Mouse (Mus musculus) hindbrain, embryonic 16.5 days (tissue): ENCODE data around the gene Gpr180. TPM values are rescaled to one million over a fixed set of nuclear protein-coding genes. Genes with fewer than 3 reads are reported as not detected.

Experiments used
- ATAC-seq: fragments of 200-750 bp; cut with Nextera tagmentation; 2 replicates; pipeline ENCODE4 v1.8.0; 2017; ENCODE audit warnings: moderate TSS enrichment, moderate library complexity
- H3K27ac ChIP-seq: fragments of 300-500 bp; sonication (generic); 2 replicates; pipeline ENCODE4 v1.5.1; 2014; ENCODE audit warnings: low read depth, mild to moderate bottlenecking, control low read depth, low read length, moderate library complexity
- H3K27me3 ChIP-seq: fragments of 300-500 bp; sonication (generic); replicated peaks from 2 replicates; pipeline ENCODE4 v1.6.1; 2014; ENCODE audit warnings: low read length; ENCODE audit not compliant: control insufficient read depth, insufficient read depth
- H3K36me3 ChIP-seq: fragments of 300-500 bp; sonication (generic); 2 replicates; pipeline ENCODE4 v1.6.1; 2014; ENCODE audit warnings: mild to moderate bottlenecking, low read length, moderate library complexity, mixed read lengths; ENCODE audit not compliant: control insufficient read depth, insufficient read depth
- H3K4me1 ChIP-seq: fragments of 300-500 bp; sonication (generic); 2 replicates; pipeline ENCODE4 v1.6.1; 2014; ENCODE audit warnings: low read depth, low read length; ENCODE audit not compliant: control insufficient read depth, insufficient read depth
- H3K4me2 ChIP-seq: fragments of 300-500 bp; sonication (generic); 2 replicates; pipeline ENCODE4 v1.6.1; 2014; ENCODE audit warnings: mild to moderate bottlenecking, low read length, control low read depth, moderate library complexity
- H3K4me3 ChIP-seq: fragments of 300-500 bp; sonication (generic); 2 replicates; pipeline ENCODE4 v1.5.1; 2014; ENCODE audit warnings: mild to moderate bottlenecking, low read length, control low read depth, moderate library complexity
- H3K9ac ChIP-seq: fragments of 300-500 bp; sonication (generic); 2 replicates; pipeline ENCODE4 v1.6.1; 2014; ENCODE audit warnings: low read depth, mild to moderate bottlenecking, control low read depth, low read length, moderate library complexity
- H3K9me3 ChIP-seq: fragments of 300-500 bp; sonication (generic); 2 replicates; pipeline ENCODE4 v1.6.1; 2014; ENCODE audit warnings: mild to moderate bottlenecking, low read length, moderate library complexity; ENCODE audit not compliant: control insufficient read depth
- WGBS: fragments of 180-500 bp; shearing (Covaris S2); extraction: QIAGEN DNeasy Blood & Tissue Kit; methylation state at CpG from one replicate; pipeline ENCODE4 v1.1.7; 2014; 5-methylcytosine and 5-hydroxymethylcytosine counted together
- polyA plus RNA-seq: library from polyadenylated mRNA; unstranded; fragments of >200 nt; fragmentation: Nextera tagmentation; extraction: Ambion mirVana; gene quantifications from 2 replicates; pipeline ENCODE4 v1.2.1, GENCODE M21; 2015

The Gpr180 gene
- polyA plus RNA-seq, 1 experiment from 2014 or later: 49.4 TPM

DNA sequence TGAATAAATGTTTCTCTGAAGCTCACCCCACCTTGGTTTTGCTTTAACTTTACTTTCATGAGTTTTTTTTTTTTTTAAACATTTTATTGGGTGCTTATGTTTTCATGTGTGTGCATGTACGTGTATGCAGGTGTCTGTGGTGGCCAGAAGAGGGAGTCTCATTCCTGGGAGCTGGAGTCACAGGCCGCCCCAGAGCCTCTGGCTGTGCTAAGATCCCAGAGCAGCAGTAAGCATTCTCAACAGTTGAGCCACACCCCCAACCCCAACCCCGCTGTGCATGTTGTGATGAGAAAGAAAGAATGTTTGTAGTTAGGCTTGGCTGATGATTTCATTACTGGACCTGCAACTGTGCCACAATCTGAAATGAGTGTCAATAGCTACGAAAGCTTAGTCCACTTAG lies 31.8 kb downstream of the Gpr180 start:
- Histone ChIP-seq H3K27me3 (no peaks in the 10 kb centered on the region), H3K9ac (no peak overlapping the region), H3K36me3 (peaks cover 11% of the 10 kb centered on the region), H3K4me3 (no peak overlapping the region), H3K9me3 (no peaks in the 10 kb centered on the region), H3K27ac (no peak overlapping the region), H3K4me2 (no peak overlapping the region), H3K4me1 (no peaks in the 10 kb centered on the region)
- 98% methylated on average over 4 of the region's 4 CpGs for WGBS
- ATAC-seq: no peak

DNA sequence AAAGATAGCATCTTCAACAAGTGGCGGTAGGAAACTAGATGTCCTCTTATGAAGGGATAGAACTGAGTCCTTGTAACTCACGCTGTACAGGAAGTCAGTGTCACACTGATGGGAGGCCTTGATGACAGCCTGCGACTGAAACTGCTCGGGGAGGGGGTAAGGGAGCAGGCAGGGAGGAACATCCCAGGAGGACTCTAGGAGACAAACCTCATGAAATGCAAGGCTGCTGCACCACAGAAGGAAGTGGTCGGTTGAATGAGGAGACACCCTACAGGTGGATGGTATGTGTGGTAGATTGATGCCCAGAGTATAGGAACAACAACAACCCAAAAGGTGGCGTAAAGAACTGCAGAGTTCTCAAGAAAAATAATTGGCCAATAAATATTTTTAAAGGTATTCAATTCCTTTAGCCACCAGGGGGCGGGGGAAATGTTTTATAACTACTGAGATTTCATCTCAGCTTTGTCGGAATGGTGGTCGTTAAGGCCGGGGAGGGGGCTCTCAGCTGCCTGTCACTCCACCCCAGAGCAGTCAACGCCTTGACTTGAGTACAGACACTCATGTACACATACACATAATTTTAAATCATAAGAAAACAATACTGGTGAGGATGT lies 36.7 kb downstream of the Gpr180 start:
- H3K9me3 ChIP-seq: no peaks in the 10 kb centered on the region
- no peak for ATAC-seq
- H3K27ac ChIP-seq: no peak overlapping the region
- no peaks in the 10 kb centered on the region for H3K27me3 ChIP-seq
- H3K4me1 ChIP-seq: no peaks in the 10 kb centered on the region
- peaks cover 11% of the 10 kb centered on the region for H3K36me3 ChIP-seq
- no peak overlapping the region for H3K4me3 ChIP-seq
- WGBS: 52% methylated on average over 11 of the region's 11 CpGs
- no peak overlapping the region for H3K4me2 ChIP-seq
- no peak overlapping the region for H3K9ac ChIP-seq

DNA sequence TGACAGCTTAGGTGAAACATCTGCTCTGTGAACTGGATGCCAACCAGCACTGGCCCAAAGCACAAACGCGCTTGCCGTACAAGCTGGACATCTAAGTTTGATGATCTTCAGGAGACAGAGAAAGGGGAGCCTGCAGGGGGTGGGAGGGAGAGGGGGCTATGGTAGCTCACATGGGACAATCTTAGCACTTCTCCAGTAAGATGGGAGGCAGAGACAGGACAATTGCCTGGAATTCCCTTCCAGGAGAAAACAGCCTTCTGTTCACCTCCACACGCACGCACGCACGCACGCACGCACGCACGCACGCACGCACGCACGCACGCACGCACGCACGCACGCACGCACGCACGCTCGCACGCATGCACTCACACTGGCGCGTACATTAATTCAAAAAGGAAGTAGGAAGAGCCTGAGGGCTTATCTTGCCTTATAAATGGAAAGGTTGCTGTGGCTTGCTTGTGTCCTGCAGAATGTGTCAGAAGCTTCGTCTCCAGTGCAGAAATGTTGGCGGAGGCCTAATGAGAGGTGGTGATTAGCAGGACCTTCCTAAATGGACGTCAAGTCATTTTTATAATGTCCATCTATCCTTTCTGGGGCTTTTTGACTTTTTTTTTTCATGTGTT lies 38.2 kb downstream of the Gpr180 start:
- no peak overlapping the region for H3K9ac ChIP-seq
- H3K36me3 ChIP-seq: 0 out of 2 replicates have a peak, but pooled peaks cover 2% of the 10 kb centered on the region
- no peaks in the 10 kb centered on the region for H3K9me3 ChIP-seq
- no peak overlapping the region for H3K27ac ChIP-seq
- H3K4me2 ChIP-seq: no peak overlapping the region
- H3K4me3 ChIP-seq: no peak overlapping the region
- H3K4me1 ChIP-seq: no peaks in the 10 kb centered on the region
- H3K27me3 ChIP-seq: no peaks in the 10 kb centered on the region
- ATAC-seq: no peak
- WGBS: 86% methylated on average over 30 of the region's 30 CpGs

DNA sequence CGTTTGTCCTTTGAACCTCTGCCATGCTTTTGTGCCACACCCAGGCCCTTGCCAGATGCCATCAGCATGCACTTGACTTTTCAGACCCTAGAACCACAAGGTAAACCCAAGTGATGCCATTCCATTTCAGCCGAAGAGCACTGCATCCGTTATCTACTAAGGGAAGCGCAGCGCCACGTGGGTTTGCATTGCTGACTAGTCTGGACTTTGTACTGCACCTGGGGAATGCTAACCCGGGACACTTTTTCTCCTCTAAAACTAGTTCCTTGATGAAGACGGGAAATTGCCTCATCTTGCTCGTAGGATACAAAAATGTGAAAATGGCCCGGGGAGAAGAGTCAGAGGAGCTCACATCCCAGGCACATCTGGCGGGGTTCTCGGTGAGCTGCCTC lies 38.7 kb downstream of the Gpr180 start:
- no peak overlapping the region for H3K4me2 ChIP-seq
- H3K4me3 ChIP-seq: no peak overlapping the region
- WGBS: 92% methylated on average over 12 of the region's 12 CpGs
- no peak overlapping the region for H3K27ac ChIP-seq
- no peak overlapping the region for H3K9ac ChIP-seq
- no peaks in the 10 kb centered on the region for H3K9me3 ChIP-seq
- H3K27me3 ChIP-seq: no peaks in the 10 kb centered on the region
- H3K36me3 ChIP-seq: 0 out of 2 replicates have a peak, but pooled peaks cover 2% of the 10 kb centered on the region
- no peak for ATAC-seq
- no peaks in the 10 kb centered on the region for H3K4me1 ChIP-seq

DNA sequence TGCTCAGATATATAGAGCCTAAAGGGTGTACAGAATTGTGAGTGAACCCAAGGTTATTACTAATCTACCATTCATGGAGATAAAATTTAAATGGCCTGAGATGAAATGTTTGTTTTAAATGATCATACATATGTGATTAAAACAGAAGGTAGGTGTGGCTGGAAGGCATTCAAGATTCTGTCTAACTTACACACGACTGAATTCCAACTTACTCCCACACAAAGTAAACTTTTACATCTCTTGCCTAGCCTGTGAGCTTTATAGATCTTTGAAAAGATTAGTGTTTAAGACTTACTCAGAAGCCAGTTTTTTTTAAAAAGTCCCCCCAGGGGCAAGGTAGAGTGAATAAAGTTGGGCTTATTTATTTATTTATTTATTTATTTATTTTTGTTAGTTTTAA lies 42.3 kb downstream of the Gpr180 start:
- no peak overlapping the region for H3K4me2 ChIP-seq

DNA sequence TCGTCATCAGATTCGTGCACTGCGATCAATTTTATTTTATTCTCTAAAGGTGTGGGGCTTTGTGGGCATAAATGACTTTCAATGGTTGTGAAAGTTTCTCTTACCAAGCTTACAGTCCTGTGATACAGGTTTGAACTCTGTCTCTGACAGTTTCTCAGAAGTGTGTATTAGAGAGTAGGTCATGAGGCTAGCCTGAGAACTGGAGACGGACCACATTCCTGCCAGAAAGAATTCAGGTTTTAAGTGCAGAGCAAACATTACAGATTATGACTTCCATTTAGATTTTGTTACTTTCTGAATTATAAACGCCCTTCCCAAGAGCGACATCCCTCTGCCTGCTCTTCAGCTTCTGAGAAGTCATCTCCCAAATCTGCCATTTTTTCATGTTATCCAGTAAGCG lies 42.7 kb downstream of the Gpr180 start:
- Histone ChIP-seq H3K27me3 (no peaks in the 10 kb centered on the region), H3K4me2 (peak overlapping the region; percentile 95), H3K36me3 (no peaks in the 10 kb centered on the region), H3K4me1 (no peaks in the 10 kb centered on the region), H3K9me3 (no peaks in the 10 kb centered on the region), H3K27ac (peak overlapping the region; percentile 67), H3K9ac (peak overlapping the region; percentile 62), H3K4me3 (peak overlapping the region; percentile 47)
- WGBS: 33% methylated on average over 7 of the region's 7 CpGs
- peak; percentile 18; the same call in 1 of the 2 replicates for ATAC-seq

More for the DNA sequence above, 42.3 kb downstream of the Gpr180 start:
- WGBS: 55% methylated on average over 1 of the region's 1 CpGs
- H3K4me3 ChIP-seq: no peak overlapping the region; the same call in 1 of the 2 replicates
- H3K9ac ChIP-seq: no peak overlapping the region
- H3K36me3 ChIP-seq: no peaks in the 10 kb centered on the region
- no peaks in the 10 kb centered on the region for H3K9me3 ChIP-seq
- no peaks in the 10 kb centered on the region for H3K27me3 ChIP-seq
- no peak overlapping the region for H3K27ac ChIP-seq
- no peaks in the 10 kb centered on the region for H3K4me1 ChIP-seq
- ATAC-seq: no peak

DNA sequence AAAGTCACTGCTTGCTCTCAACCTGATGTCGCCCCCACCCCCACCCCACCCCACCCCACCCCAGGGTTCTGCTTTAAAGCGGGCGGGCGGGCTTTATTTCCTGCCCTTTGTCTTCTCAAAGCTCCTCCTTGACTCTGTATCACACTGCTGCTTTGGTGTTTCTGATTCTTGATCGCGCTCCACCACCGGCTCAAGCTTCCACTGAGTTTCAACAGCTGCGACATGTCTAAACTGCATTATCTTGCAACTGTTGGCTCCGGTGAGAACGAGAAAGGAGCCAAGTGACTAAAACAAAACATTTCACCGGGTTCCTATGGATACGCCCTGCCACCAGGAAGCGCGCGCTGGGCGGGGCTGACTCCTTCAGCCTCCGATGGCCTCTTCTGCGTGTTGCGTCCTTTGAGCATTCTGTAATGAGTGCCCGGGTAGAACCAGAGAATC lies 43.2 kb downstream of the Gpr180 start:
- H3K27ac ChIP-seq: peak overlapping the region; percentile 67
- H3K27me3 ChIP-seq: no peaks in the 10 kb centered on the region
- peak overlapping the region; percentile 62 for H3K9ac ChIP-seq
- peak overlapping the region; percentile 47 for H3K4me3 ChIP-seq
- H3K36me3 ChIP-seq: no peaks in the 10 kb centered on the region
- peak; percentile 87 for ATAC-seq
- no peaks in the 10 kb centered on the region for H3K9me3 ChIP-seq
- no peaks in the 10 kb centered on the region for H3K4me1 ChIP-seq
- H3K4me2 ChIP-seq: peak overlapping the region; percentile 95
- WGBS: under 1% methylated on average over 20 of the region's 20 CpGs

DNA sequence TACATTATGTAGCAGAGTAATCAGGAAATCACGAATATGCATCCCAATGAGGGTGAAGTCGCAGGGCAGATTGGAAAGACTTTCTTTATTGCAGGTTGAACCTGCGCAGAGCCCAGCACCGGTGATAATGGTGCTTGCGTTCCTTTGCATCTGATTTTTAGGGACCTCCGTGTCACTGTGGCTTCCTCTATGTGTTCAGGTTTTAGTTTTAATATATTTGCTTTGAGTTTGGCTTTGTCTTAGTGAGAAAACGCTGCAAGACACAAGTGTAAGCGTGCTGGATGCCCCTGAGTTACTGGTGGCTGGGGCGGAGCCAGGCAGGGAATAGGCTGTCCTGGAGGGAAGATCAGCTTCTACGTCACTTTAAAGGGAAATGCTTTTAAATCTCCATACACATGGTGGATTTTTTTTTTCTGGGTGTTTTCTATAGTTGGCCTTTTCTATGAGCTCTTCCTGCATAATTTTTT lies 43.8 kb downstream of the Gpr180 start:
- Histone ChIP-seq H3K9ac (peak overlapping the region; percentile 62), H3K36me3 (no peaks in the 10 kb centered on the region), H3K4me3 (peak overlapping the region; percentile 47), H3K4me2 (peak overlapping the region; percentile 95), H3K4me1 (no peaks in the 10 kb centered on the region), H3K27ac (peak overlapping the region; percentile 67), H3K9me3 (no peaks in the 10 kb centered on the region), H3K27me3 (no peaks in the 10 kb centered on the region)
- 2% methylated on average over 10 of the region's 10 CpGs for WGBS
- ATAC-seq: peak; percentile 88

DNA sequence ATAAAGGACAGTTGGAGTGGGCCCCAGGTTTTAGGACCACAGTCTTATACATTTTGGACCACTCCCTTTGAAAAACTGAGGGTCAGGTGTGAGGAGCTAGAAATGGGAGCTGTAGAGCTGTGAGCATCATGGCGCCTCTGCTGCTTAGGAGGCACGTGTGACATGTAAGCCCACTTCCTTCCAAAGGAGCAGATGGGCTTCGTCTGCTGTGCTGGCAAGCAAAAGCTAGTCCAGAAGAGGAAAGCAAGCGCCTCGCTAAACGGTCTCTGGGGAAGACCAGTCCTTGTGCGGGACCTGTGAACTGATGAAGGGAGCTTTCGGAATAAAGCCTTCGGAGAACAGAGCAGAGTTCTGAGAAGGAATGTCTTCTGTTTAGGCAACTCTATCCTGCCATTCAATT lies 54.5 kb downstream of the Gpr180 start:
- no peaks in the 10 kb centered on the region for H3K9me3 ChIP-seq
- H3K36me3 ChIP-seq: no peaks in the 10 kb centered on the region
- no peak overlapping the region for H3K4me2 ChIP-seq
- no peak overlapping the region for H3K4me3 ChIP-seq
- H3K4me1 ChIP-seq: peaks cover 4% of the 10 kb centered on the region; the same call in 1 of the 2 replicates
- ATAC-seq: no peak
- H3K27me3 ChIP-seq: no peaks in the 10 kb centered on the region; the same call in 1 of the 2 replicates
- H3K9ac ChIP-seq: no peak overlapping the region
- H3K27ac ChIP-seq: no peak overlapping the region
- WGBS: 81% methylated on average over 9 of the region's 9 CpGs
